Mouse (Mus musculus) liver, embryonic 14.5 days (tissue): ENCODE measurements at regions not wholly inside any gene's neighbourhood (a gene's known extent, or its start where the extent isn't known, plus 50 kb on each side); places are given as distances from the start of the nearest gene placed in this dataset.

Experiments used
- ATAC-seq: fragments of 200-750 bp; cut with Nextera tagmentation; 2 replicates; pipeline ENCODE4 v1.8.0; 2017; ENCODE audit warnings: moderate number of reproducible peaks, mild to moderate bottlenecking, moderate library complexity; ENCODE audit not compliant: insufficient read depth
- DNase-seq, 3 experiments: peaks; one replicate each; pipeline ENCODE4 v3.0.0-alpha.2; 2012 to 2013; ENCODE audit warnings: low read depth in 3 of 3, low spot score in 3 of 3
- H3K27ac ChIP-seq: fragments of 300-500 bp; sonication (generic); 2 replicates; pipeline ENCODE4 v1.5.1; 2014; ENCODE audit warnings: moderate library complexity, mild to moderate bottlenecking, control low read depth, inconsistent platforms
- H3K27me3 ChIP-seq: fragments of 300-500 bp; sonication (generic); 2 replicates; pipeline ENCODE4 v1.6.1; 2014; ENCODE audit warnings: mild to moderate bottlenecking, low read length, moderate library complexity; ENCODE audit not compliant: control insufficient read depth, insufficient read depth
- H3K36me3 ChIP-seq: fragments of 300-500 bp; sonication (generic); replicated peaks from 2 replicates; pipeline ENCODE4 v1.6.1; 2014; ENCODE audit warnings: low read depth; ENCODE audit not compliant: control insufficient read depth, insufficient read depth
- H3K4me1 ChIP-seq, 2 experiments: fragments of 200-500 bp in 1 of 2; fragments of 300-500 bp in 1 of 2; sonication (generic) in 1 of 2; replicated peaks; 2 replicates each; pipeline ENCODE4 v1.6.1; 2012 to 2014; ENCODE audit warnings: antibody characterized with exemption in 1 of 2, inconsistent platforms in 1 of 2, low read length in 1 of 2; ENCODE audit not compliant: control insufficient read depth in 2 of 2, insufficient read depth in 2 of 2
- H3K4me2 ChIP-seq: fragments of 300-500 bp; sonication (generic); 2 replicates; pipeline ENCODE4 v1.6.1; 2014; ENCODE audit warnings: low read depth, mild to moderate bottlenecking, control low read depth, moderate library complexity
- H3K4me3 ChIP-seq, 2 experiments: fragments of 200-500 bp in 1 of 2; fragments of 300-500 bp in 1 of 2; sonication (generic) in 1 of 2; 2 replicates each; pipeline ENCODE4 v1.5.1; 2012 to 2014; ENCODE audit warnings: low read depth in 2 of 2, low read length in 2 of 2, mild to moderate bottlenecking in 2 of 2, control low read depth in 1 of 2, inconsistent platforms in 1 of 2, moderate library complexity in 1 of 2; ENCODE audit not compliant: insufficient read depth in 1 of 2
- H3K9ac ChIP-seq: fragments of 300-500 bp; sonication (generic); replicated peaks from 2 replicates; pipeline ENCODE4 v1.6.1; 2014; ENCODE audit warnings: mild to moderate bottlenecking, control low read depth, moderate library complexity
- H3K9me3 ChIP-seq: fragments of 300-500 bp; sonication (generic); 2 replicates; pipeline ENCODE4 v1.6.1; 2016; ENCODE audit warnings: low read length, mixed read lengths; ENCODE audit not compliant: control insufficient read depth
- CTCF ChIP-seq: IDR thresholded peaks from 2 replicates; pipeline ENCODE4 v1.5.1; 2016; ENCODE audit warnings: antibody characterized with exemption, low read depth, control low read depth
- EP300 ChIP-seq: IDR thresholded peaks from 2 replicates; pipeline ENCODE4 v1.6.1; 2016; ENCODE audit warnings: antibody characterized with exemption, low read depth
- WGBS: fragments of 180-500 bp; shearing (Covaris S2); extraction: QIAGEN DNeasy Blood & Tissue Kit; methylation state at CpG from one replicate; pipeline ENCODE4 v1.1.7; 2014; ENCODE audit not compliant: insufficient replicate concordance; 5-methylcytosine and 5-hydroxymethylcytosine counted together

DNA sequence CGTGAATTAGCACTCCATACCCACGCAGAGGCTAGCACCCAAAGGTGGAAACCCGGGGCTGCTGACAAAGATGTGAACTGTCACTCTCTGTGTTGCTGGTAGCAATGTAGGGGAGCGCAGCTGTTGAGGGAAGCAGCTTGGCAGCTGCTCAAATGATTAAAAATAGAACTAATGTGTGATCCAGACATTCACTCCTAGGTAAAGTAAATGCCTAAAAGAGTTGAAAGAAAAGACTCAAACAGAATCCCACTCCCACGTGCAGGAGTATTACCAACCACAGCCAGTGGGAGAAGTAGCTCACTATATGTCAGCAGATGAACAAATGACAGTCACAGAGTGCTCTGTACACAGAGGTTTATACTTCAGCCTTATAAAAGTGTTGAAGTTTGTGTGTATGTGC is 558.0 kb downstream of the Ptprc start:
- no peaks in the 10 kb centered on the region for H3K4me1 ChIP-seq
- no peak overlapping the region for H3K9ac ChIP-seq
- TF ChIP-seq CTCF (no peak), EP300 (no peak)
- DNase-seq (no peak), ATAC-seq (no peak)
- no peak overlapping the region for H3K4me3 ChIP-seq
- H3K36me3 ChIP-seq: no peaks in the 10 kb centered on the region
- no peaks in the 10 kb centered on the region for H3K27me3 ChIP-seq
- H3K4me2 ChIP-seq: no peak overlapping the region
- no peak overlapping the region for H3K27ac ChIP-seq
- H3K9me3 ChIP-seq: no peaks in the 10 kb centered on the region
- WGBS: 47% methylated on average over 5 of the region's 5 CpGs

DNA sequence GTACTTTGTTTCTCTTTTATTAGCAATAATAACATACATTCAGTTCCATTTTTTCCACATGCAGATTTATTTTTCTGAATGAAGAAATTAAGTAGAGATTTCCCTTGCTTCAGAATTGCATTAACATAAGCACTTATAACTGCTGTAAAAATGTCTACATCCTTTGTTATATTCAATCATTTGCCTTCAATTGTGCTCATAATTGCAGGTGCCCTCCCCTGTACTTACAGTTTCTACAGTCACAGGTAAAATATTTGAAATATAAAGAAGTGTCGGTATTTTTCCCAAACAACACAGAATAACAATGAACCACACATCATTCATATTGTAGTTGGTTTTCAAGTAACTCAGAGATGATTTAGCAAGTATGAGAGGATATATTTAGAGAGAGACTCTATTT is 568.8 kb downstream of the Ptprc start:
- Histone ChIP-seq H3K36me3 (no peaks in the 10 kb centered on the region), H3K9ac (no peak overlapping the region), H3K4me2 (no peak overlapping the region), H3K27ac (no peak overlapping the region), H3K9me3 (no peaks in the 10 kb centered on the region), H3K4me1 (no peaks in the 10 kb centered on the region), H3K27me3 (no peaks in the 10 kb centered on the region), H3K4me3 (no peak overlapping the region)
- DNase-seq (no peak), ATAC-seq (no peak)
- 44% methylated on average over 1 of the region's 1 CpGs for WGBS
- no peak for TF ChIP-seq CTCF
- TF ChIP-seq EP300: no peak

DNA sequence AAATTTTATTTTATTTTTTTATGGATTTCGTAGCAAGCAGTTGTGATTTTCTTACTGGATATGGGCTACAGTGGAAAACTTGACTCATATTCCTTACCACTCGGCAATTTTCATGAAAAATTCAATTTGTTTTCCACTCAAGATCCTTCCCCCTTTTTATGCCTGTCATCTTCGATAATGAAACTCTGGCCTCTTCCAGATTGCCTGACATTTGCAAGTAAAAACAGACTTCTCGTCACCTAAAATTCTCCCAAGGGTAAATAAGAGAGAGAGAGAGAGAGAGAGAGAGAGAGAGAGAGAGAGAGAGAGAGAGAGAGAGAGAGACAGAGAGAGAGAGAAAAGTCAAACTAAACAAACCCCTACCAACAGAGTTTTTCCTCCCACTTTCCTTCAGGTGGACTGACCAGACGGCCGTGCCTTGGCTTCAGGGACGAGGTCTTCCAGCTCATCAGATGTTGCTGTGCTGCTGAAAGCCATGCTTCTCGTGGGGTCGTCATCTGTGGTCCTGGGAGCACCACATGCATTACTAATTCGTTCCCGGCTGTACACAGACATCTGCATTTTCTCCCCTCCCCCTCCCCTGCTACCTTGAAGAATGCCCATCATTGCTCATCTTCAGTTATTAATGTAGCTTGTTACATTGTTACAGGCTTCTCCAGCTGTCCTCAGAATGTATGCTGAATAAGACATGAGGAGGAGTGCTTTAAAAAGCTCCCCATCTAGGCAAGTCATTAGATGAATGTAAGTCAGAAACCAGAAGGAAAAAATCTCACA is 569.4 kb downstream of the Ptprc start:
- Histone ChIP-seq H3K9ac (no peak overlapping the region), H3K27me3 (no peaks in the 10 kb centered on the region), H3K27ac (no peak overlapping the region), H3K36me3 (no peaks in the 10 kb centered on the region), H3K4me1 (no peaks in the 10 kb centered on the region), H3K4me3 (no peak overlapping the region), H3K4me2 (no peak overlapping the region), H3K9me3 (no peaks in the 10 kb centered on the region)
- DNase-seq (no peak), ATAC-seq (no peak)
- WGBS: 58% methylated on average over 11 of the region's 11 CpGs
- TF ChIP-seq EP300 (no peak), CTCF (no peak)

GRCm38 (mm10) chr1:137593732-137594131 is 581.8 kb downstream of the Ptprc start:
- no peak for ATAC-seq
- Histone ChIP-seq H3K9ac (no peak overlapping the region), H3K4me1 (no peaks in the 10 kb centered on the region), H3K27me3 (no peaks in the 10 kb centered on the region), H3K27ac (no peak overlapping the region), H3K9me3 (no peaks in the 10 kb centered on the region), H3K4me3 (no peak overlapping the region), H3K36me3 (no peaks in the 10 kb centered on the region), H3K4me2 (no peak overlapping the region)
- WGBS: 38% methylated on average over 7 of the region's 7 CpGs
- no peak for DNase-seq
- TF ChIP-seq EP300 (no peak), CTCF (no peak)

GRCm38 (mm10) chr1:137591891-137592290 is 583.6 kb downstream of the Ptprc start:
- no peak for ATAC-seq
- no peaks in the 10 kb centered on the region for H3K27me3 ChIP-seq
- H3K27ac ChIP-seq: no peak overlapping the region
- H3K4me3 ChIP-seq: no peak overlapping the region
- no peak for TF ChIP-seq CTCF
- no peak for TF ChIP-seq EP300
- 56% methylated on average over 2 of the region's 2 CpGs for WGBS
- H3K9me3 ChIP-seq: no peaks in the 10 kb centered on the region
- no peaks in the 10 kb centered on the region for H3K36me3 ChIP-seq
- DNase-seq: no peak
- no peaks in the 10 kb centered on the region for H3K4me1 ChIP-seq
- no peak overlapping the region for H3K4me2 ChIP-seq
- no peak overlapping the region for H3K9ac ChIP-seq
